Mouse (Mus musculus) frontal cortex, adult (tissue): ENCODE measurements around the gene Rapgef4.
A peak's percentile ranks its signal among the peaks of the same experiment; 100 is the strongest.

Experiments
- ATAC-seq: cut with Nextera tagmentation; 2 replicates; pipeline ENCODE4 v1.9.2; 2017; ENCODE audit warnings: mild to moderate bottlenecking, moderate library complexity, mixed read lengths; ENCODE audit not compliant: low TSS enrichment

Gene Rapgef4

GRCm38 (mm10) chr2:71980771-71981342 lies at the start of gene Rapgef4:
TSS of gene Rapgef4 (plus strand) at chr2:71981240.
- peak; percentile 38 for ATAC-seq

GRCm38 (mm10) chr2:71934046-71934445 lies 47.0 kb upstream of the Rapgef4 start:
- no peak for ATAC-seq

- ATAC-seq: no peak
Measured at GRCm38 (mm10) chr2:71936711-71937110, 44.3 kb upstream of the Rapgef4 start.

GRCm38 (mm10) chr2:71937649-71938308 lies 43.3 kb upstream of the Rapgef4 start:
- no peak for ATAC-seq

- peak; percentile 50 for ATAC-seq
Measured at GRCm38 (mm10) chr2:71938716-71939393, 42.2 kb upstream of the Rapgef4 start.

- no peak for ATAC-seq
Measured at GRCm38 (mm10) chr2:71941005-71941720, 39.9 kb upstream of the Rapgef4 start.

- ATAC-seq: no peak
Measured at GRCm38 (mm10) chr2:71941721-71942087, 39.3 kb upstream of the Rapgef4 start.

DNA sequence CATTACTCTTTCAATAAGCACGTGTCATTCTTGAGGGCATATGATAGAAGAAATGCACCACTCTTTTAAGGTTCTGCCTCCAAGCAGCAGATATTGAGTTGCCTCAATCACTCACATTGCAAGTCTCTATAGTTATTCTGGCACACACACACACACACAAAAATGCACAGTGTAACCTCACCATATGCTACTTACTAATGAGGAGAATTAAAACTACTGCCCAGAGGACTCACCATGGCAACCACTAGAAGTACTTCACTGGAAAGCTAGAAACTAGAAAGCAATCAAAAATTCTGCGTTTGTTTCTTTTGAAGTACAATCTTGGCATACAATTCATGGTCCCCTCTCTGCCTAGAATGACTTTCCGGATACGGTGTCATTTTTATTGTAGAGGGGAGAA lies 29.8 kb upstream of the Rapgef4 start:
- no peak for ATAC-seq

DNA sequence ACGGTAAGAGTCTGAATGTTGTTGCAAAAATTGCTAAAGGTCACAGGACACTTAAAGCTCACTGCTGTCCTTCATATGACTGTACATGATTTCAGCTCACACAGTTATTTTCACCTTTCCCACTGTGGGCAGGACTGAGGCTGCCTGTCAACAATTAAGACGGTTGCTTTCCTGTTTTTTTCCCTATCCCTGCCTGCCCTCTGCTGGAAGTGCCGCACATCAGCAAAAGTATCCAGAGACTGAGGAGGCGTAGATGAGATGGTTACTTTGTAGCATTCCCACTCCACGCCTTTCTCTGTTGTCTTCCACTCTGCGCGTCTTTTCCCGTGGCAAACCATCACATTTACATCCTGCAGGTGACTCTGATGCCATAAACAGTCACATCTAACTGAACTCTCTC lies 25.4 kb upstream of the Rapgef4 start:
- peak; percentile 94 for ATAC-seq

DNA sequence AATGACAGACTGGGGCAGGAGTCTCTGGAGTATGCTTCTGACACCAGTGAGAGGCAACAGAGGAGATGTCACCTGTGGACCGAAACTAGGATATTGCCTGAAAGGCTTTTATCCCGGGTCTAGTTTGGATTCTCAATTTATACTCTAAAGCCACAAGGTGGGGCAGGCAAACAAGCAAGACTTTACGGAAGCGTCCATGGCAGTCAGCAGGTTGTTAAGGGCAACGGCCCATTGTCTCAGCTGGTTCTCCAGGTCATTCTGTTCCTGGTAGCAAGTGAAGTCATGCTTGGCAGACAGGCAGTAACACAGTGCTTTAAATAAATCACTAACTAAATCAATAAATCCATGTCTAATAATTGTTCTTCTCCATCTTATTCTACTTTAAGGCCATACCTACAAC lies 24.6 kb upstream of the Rapgef4 start:
- ATAC-seq: no peak

DNA sequence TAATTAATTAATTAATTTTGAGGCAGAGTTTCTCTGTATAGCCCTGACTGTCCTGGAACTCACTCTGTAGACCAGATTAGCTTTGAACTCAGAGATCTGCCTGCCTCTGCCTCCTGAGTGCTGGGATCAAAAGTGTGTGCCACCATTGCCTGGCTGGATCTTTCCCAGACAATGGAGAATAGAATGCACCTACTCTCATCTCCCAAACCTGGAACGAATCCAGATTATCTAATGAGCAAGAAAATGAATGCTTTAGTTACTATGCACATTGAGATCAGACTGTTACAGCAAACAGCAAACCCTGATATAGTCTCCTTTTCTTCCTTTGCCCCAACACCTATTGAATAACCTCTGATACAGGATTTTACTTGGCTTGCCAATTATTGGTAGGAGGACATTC lies 23.1 kb upstream of the Rapgef4 start:
- no peak for ATAC-seq

DNA sequence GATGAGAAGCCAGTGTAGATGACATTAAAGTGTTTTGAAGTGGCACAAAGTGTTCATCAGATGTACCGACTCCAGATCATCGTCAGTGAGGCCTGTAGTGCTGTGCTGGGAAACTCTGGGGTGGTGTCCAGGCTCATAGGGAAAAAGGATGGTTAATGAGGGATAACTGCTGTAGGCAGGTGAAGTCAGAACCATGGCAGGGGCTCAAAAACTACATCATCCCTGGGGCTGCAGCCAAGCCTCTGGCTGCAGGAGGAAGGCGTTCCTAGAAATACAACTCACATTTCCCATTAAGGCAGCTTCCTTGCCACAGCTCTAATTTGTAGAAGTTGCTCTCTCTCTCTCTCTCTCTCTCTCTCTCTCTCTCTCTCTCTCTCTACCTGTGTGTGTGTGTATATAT lies 22.6 kb upstream of the Rapgef4 start:
- ATAC-seq: 0 out of 2 replicates have a peak, but pooled peaks have one; percentile 9

DNA sequence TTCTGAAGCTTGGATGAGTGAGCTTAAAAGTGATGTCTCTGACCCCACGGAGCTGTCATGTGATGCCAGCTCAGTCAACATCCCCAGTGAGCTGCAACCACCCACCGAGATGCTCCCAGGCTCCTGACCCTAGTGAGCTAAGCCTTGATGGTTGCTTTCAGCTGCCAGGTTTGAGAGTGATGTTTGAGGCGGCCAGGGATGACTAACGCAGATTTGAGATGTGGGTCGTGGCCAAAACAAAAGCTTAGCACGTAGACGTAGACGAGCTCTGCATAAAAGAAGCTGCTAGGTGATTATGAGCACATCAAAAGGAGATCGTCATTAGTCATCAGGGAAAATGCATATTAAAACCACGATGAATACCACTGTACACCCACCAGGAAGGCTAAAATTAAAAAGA lies 16.8 kb upstream of the Rapgef4 start:
- ATAC-seq: peak; percentile 34; the same call in 1 of the 2 replicates

GRCm38 (mm10) chr2:71965476-71965875 lies 15.6 kb upstream of the Rapgef4 start:
- ATAC-seq: no peak

- ATAC-seq: no peak
Measured at GRCm38 (mm10) chr2:71966737-71967136, 14.3 kb upstream of the Rapgef4 start.

DNA sequence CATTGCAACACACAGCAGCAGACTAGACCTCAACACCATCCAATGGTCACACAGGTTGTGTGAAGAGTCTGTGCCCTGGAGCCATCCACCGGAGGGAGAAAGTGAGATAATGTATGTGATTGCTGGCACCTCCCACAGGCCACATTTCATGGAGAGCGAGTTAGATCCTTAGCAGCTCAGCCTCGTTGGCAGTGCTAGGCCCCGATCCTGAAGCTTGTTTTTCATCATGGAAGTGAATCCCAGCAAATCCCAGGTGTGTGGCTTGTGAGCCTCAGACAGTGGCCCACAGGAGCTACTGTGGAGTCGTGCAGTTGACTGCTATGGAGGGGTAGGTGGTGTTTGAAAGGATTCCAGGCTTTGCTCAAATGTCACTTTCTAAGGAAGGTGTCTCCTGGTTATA lies 13.2 kb upstream of the Rapgef4 start:
- ATAC-seq: peak; percentile 54

DNA sequence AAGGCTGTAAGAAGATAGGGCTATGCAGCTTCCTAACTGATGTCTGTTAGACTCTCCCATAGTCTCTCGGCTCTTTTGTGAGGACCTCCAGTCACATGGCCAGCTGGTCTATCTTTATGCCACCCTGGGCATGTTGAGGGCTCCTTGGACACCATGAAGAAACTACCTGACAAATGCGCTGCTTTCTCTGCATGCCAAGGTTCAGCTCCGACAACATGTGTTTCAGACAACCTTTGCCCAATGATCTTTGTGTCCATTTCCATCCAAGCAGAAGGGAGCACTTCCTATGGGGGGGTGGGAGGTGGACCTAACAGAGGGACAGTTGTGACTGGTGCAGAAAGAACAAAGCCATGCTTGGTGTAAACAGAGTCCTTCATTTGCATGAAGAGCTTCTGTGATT lies 7.4 kb upstream of the Rapgef4 start:
- no peak for ATAC-seq

DNA sequence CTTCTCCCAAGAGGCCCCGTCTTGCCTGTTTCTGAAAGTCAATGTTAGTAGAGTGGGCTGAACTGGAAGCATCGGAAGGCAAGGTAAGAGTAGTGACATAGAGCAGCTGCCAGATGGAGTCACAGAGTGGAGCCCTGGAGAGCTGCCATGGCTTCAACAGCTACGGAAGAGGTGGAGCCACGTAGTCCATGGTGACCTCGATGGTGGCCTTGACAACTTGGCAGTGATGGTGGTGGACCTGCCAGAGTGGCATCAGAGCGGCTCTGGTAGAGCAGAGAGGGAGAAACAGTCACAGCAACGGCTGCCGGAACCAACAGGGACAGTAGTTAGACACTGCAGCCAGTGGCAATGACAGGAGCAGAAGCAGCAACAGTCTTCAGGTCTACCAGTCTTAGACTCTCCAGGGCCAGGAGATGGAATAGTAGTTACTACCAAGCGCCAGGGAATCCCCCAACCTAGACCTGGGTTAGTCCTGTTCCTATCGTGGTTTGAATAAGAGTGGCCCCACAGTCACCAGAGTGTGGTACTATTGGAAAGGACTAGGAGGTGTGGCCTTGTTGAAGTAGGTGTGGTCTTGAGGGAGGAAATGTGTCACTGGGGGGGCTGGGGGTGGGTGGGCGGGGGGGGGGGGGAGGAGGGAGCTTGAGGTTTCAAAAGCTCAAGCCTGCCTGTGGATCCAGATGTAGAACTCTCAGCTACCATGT lies 6.7 kb upstream of the Rapgef4 start:
- ATAC-seq: 0 out of 2 replicates have a peak, but pooled peaks have one; percentile 22

GRCm38 (mm10) chr2:71979981-71980380 lies 1.1 kb upstream of the Rapgef4 start:
- no peak for ATAC-seq

- ATAC-seq: 0 out of 2 replicates have a peak, but pooled peaks have one; percentile 4
Measured at GRCm38 (mm10) chr2:71981343-71981851, 357 bp downstream of the Rapgef4 start.

GRCm38 (mm10) chr2:71981896-71982295 lies 856 bp downstream of the Rapgef4 start:
- ATAC-seq: no peak
